Mouse (Mus musculus): ENCODE measurements around the gene Gm42688. TPM values are rescaled to one million over a fixed set of nuclear protein-coding genes. Genes with fewer than 3 reads are reported as not detected.
"Not testable (repeated sequence)": the region's sequence is repeated elsewhere in the genome, so short reads cannot be mapped to it uniquely, and the experiment has no call there.

The Gm42688 gene
- polyA plus RNA-seq, 1 experiment from 2014 or later = 2.5 TPM

GRCm38 (mm10) chr6:83153485-83153884, 52.1 kb downstream of the Gm42688 start:
- no peak overlapping the region for H3K4me2 ChIP-seq
- no peak for ATAC-seq (ENCODE audit: insufficient number of reproducible peaks, low FRiP score, low TSS enrichment, low read depth)
- H3K36me3 ChIP-seq = peaks cover 51% of the 10 kb centered on the region
- H3K4me3 ChIP-seq = no peak overlapping the region
- no peak overlapping the region for H3K27ac ChIP-seq
- WGBS = 72% methylated on average over 5 of the region's 5 CpGs
- H3K4me1 ChIP-seq = peaks cover 16% of the 10 kb centered on the region
- no peaks in the 10 kb centered on the region for H3K27me3 ChIP-seq
- no peaks in the 10 kb centered on the region for H3K9me3 ChIP-seq
- no peak overlapping the region for H3K9ac ChIP-seq

GRCm38 (mm10) chr6:83155552-83156238, 54.3 kb downstream of the Gm42688 start:
- ATAC-seq (ENCODE audit: insufficient number of reproducible peaks, low FRiP score, low TSS enrichment, low read depth) = no peak
- Histone ChIP-seq H3K27me3 (peaks cover 9% of the 10 kb centered on the region), H3K36me3 (peaks cover 29% of the 10 kb centered on the region), H3K9ac (peak overlapping the region; percentile 35; the same call in 1 of the 2 replicates), H3K9me3 (no peaks in the 10 kb centered on the region), H3K4me2 (peak overlapping the region; percentile 86), H3K4me3 (peak overlapping the region; percentile 51), H3K27ac (no peak overlapping the region), H3K4me1 (peaks cover 16% of the 10 kb centered on the region)
- 7% methylated on average over 23 of the region's 23 CpGs for WGBS

GRCm38 (mm10) chr6:83156259-83156684, 54.9 kb downstream of the Gm42688 start, which contains the start of the genes Wdr54 and 1700003E16Rik:
Wdr54 (minus strand) TSS chr6:83156397.
1700003E16Rik (plus strand) TSS chr6:83156404.
- H3K4me1 ChIP-seq = peaks cover 21% of the 10 kb centered on the region
- peak; percentile 80 for ATAC-seq (ENCODE audit: insufficient number of reproducible peaks, low FRiP score, low TSS enrichment, low read depth)
- peak within 1 kb of the TSS; percentile 35 for H3K9ac ChIP-seq
- H3K36me3 ChIP-seq = peaks cover 23% of the 10 kb centered on the region
- no peaks in the 10 kb centered on the region for H3K9me3 ChIP-seq
- no peak within 1 kb of the TSS for H3K27ac ChIP-seq
- H3K4me2 ChIP-seq = peak within 1 kb of the TSS; percentile 86
- WGBS = 2% methylated on average over 32 of the region's 32 CpGs
- H3K27me3 ChIP-seq = peaks cover 15% of the 10 kb centered on the region
- H3K4me3 ChIP-seq = peak within 1 kb of the TSS; percentile 51

GRCm38 (mm10) chr6:83159456-83159855, 58.0 kb downstream of the Gm42688 start:
- H3K36me3 ChIP-seq; H3K27ac ChIP-seq; H3K9ac ChIP-seq; H3K9me3 ChIP-seq; H3K4me3 ChIP-seq; H3K4me2 ChIP-seq; ATAC-seq (ENCODE audit: insufficient number of reproducible peaks, low FRiP score, low TSS enrichment, low read depth): not testable (repeated sequence)
- WGBS = 34% methylated on average over 3 of the region's 3 CpGs
- Histone ChIP-seq H3K27me3 (peaks cover 29% of the 10 kb centered on the region), H3K4me1 (peaks cover 36% of the 10 kb centered on the region)

MicroRNA genes within 50 kb of the gene (microRNA counts, 519-probe panel; counts per million panel counts)
- microRNA mmu-miR-3470a+mmu-miR-3470b = 1,146 counts per million, percentile 6 among the panel's probes with 10 or more counts

Small RNA genes lying within 50 kb of the gene (microRNA-seq; reads per million reads assigned to microRNA genes)
- not detected for gene Mir3470a

Other genes with a start within 250 kb of the Gm42688 start
- gene Sema4f, start 161.8 kb upstream of the Gm42688 start, polyA plus RNA-seq (2015; fragmentation: Nextera tagmentation; extraction: Ambion mirVana) = 1.5 and 2.1 TPM in 2 replicates
- gene M1ap, start 154.7 kb upstream of the Gm42688 start, polyA plus RNA-seq (2015; fragmentation: Nextera tagmentation; extraction: Ambion mirVana) = 0.70 and 0.86 TPM in 2 replicates
- gene Dok1, start 68.1 kb upstream of the Gm42688 start, polyA plus RNA-seq (2015; fragmentation: Nextera tagmentation; extraction: Ambion mirVana) = 13.1 and 15.7 TPM in 2 replicates
- 31.2 and 34.9 TPM in 2 replicates for gene Loxl3, start 67.4 kb upstream of the Gm42688 start, polyA plus RNA-seq (2015; fragmentation: Nextera tagmentation; extraction: Ambion mirVana)
- 181 and 186 TPM in 2 replicates for gene Aup1, start 47.1 kb upstream of the Gm42688 start, polyA plus RNA-seq (2015; fragmentation: Nextera tagmentation; extraction: Ambion mirVana)
- 64.6 and 70.6 TPM in 2 replicates for gene Htra2, start 46.3 kb upstream of the Gm42688 start, polyA plus RNA-seq (2015; fragmentation: Nextera tagmentation; extraction: Ambion mirVana)
- 0.57 and 1.3 TPM in 2 replicates for gene Dqx1, start 43.8 kb upstream of the Gm42688 start, polyA plus RNA-seq (2015; fragmentation: Nextera tagmentation; extraction: Ambion mirVana)
- not detected in 2 replicates for gene Tlx2, start 31.3 kb upstream of the Gm42688 start, polyA plus RNA-seq (2015; fragmentation: Nextera tagmentation; extraction: Ambion mirVana)
- gene Pcgf1, start 23.7 kb upstream of the Gm42688 start, polyA plus RNA-seq (2015; fragmentation: Nextera tagmentation; extraction: Ambion mirVana) = 29.2 and 31.9 TPM in 2 replicates
- 0.41 and 0.50 TPM in 2 replicates for gene Lbx2, start 15.2 kb upstream of the Gm42688 start, polyA plus RNA-seq (2015; fragmentation: Nextera tagmentation; extraction: Ambion mirVana)
- gene Ccdc142, start within 50 bp of the Gm42688 start, polyA plus RNA-seq (2015; fragmentation: Nextera tagmentation; extraction: Ambion mirVana) = 2.0 and 2.5 TPM in 2 replicates
- 119 and 123 TPM in 2 replicates for gene Mrpl53, start 7.4 kb downstream of the Gm42688 start, polyA plus RNA-seq (2015; fragmentation: Nextera tagmentation; extraction: Ambion mirVana)
- 41.8 and 53.8 TPM in 2 replicates for gene Mogs, start 13.9 kb downstream of the Gm42688 start, polyA plus RNA-seq (2015; fragmentation: Nextera tagmentation; extraction: Ambion mirVana)
- 89.8 and 91.4 TPM in 2 replicates for gene Wbp1, start 19.9 kb downstream of the Gm42688 start, polyA plus RNA-seq (2015; fragmentation: Nextera tagmentation; extraction: Ambion mirVana)
- gene Ino80b, start 23.8 kb downstream of the Gm42688 start, polyA plus RNA-seq (2015; fragmentation: Nextera tagmentation; extraction: Ambion mirVana) = 9.9 and 10.0 TPM in 2 replicates
- gene Rtkn, start 33.8 kb downstream of the Gm42688 start, polyA plus RNA-seq (2015; fragmentation: Nextera tagmentation; extraction: Ambion mirVana) = 76.7 and 79.5 TPM in 2 replicates
- 4.8 and 5.4 TPM in 2 replicates for gene Wdr54, start 54.8 kb downstream of the Gm42688 start, polyA plus RNA-seq (2015; fragmentation: Nextera tagmentation; extraction: Ambion mirVana)
- gene 1700003E16Rik, start 54.8 kb downstream of the Gm42688 start, polyA plus RNA-seq (2015; fragmentation: Nextera tagmentation; extraction: Ambion mirVana) = 3.1 and 3.4 TPM in 2 replicates
- gene Dctn1, start 64.3 kb downstream of the Gm42688 start, polyA plus RNA-seq (2015; fragmentation: Nextera tagmentation; extraction: Ambion mirVana) = 90.3 and 91.9 TPM in 2 replicates
- gene Slc4a5, start 118.2 kb downstream of the Gm42688 start, polyA plus RNA-seq (2015; fragmentation: Nextera tagmentation; extraction: Ambion mirVana) = 0.06 and 0.07 TPM in 2 replicates
- 31.1 and 34.0 TPM in 2 replicates for gene Mthfd2, start 224.3 kb downstream of the Gm42688 start, polyA plus RNA-seq (2015; fragmentation: Nextera tagmentation; extraction: Ambion mirVana)
- gene Mob1a, start 224.4 kb downstream of the Gm42688 start, polyA plus RNA-seq (2015; fragmentation: Nextera tagmentation; extraction: Ambion mirVana) = 67.8 and 68.7 TPM in 2 replicates
- 102 and 104 TPM in 2 replicates for gene Bola3, start 247.5 kb downstream of the Gm42688 start, polyA plus RNA-seq (2015; fragmentation: Nextera tagmentation; extraction: Ambion mirVana)

Measured in limb, embryonic 15.5 days (tissue).